Comparison of ENCODE assay signal across 12 mouse cellular contexts in the genomic region with DNA sequence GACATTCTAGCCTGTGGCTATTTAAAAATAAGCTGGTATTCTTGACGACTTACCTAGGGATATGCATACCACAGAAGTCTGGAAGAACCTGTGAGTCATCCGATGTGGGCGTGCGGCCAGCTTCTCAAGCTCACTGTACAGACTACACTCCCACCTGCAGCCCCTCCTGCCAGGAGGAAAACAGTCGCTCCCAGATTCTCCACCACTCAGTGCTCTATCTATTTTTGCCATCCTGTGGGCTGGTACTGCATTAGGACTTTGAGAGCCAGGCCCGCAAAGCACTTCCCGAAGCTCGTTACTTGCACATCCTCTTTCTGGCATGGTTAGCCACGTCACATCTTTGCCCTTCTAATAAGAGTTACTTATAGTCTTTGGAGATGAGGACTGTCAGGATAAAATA. TPM values are rescaled to one million over a fixed set of nuclear protein-coding genes. Genes with fewer than 3 reads are reported as not detected.
A peak's percentile ranks its signal among the peaks of the same experiment; 100 is the strongest.
DNase-seq lines count a peak whose midpoint lies in the region; ATAC-seq and TF ChIP-seq lines count a peak whose summit lies in the region.
"Had no signal": no experiment of that assay in that cellular context is flagged by ENCODE, and none has a peak within 500 bp of the region (broad histone marks: within the 10 kb centered on the region; RNA-seq: fewer than 3 reads in every experiment).

No protein-coding gene starts in this region.

- H3K4me2 ChIP-seq in midbrain, postnatal 0 days (ENCODE audit: low read depth, low read length, poor library complexity, severe bottlenecking), result no peak overlapping the region
- H3K4me2 ChIP-seq: stomach, embryonic 15.5 days had no signal

- H3K4me1 ChIP-seq in midbrain, postnatal 0 days (ENCODE audit: insufficient read depth, low read length), result no peaks in the 10 kb centered on the region
- H3K4me1 ChIP-seq in midbrain, embryonic 10.5 days, result no peaks in the 10 kb centered on the region
- no peaks in the 10 kb centered on the region for H3K4me1 ChIP-seq in heart, embryonic 10.5 days
- H3K4me1 ChIP-seq: stomach, embryonic 15.5 days had no signal

- TF ChIP-seq CTCF in midbrain, postnatal 0 days (IDR thresholded peaks at IDR 0.05), result no peak

- no peaks in the 10 kb centered on the region for H3K27me3 ChIP-seq in midbrain, postnatal 0 days (ENCODE audit: insufficient read depth, low read length)
- no peaks in the 10 kb centered on the region for H3K27me3 ChIP-seq in midbrain, embryonic 10.5 days (ENCODE audit: low read depth, poor library complexity, severe bottlenecking)
- no peaks in the 10 kb centered on the region for H3K27me3 ChIP-seq in heart, embryonic 10.5 days (ENCODE audit: insufficient read depth, poor library complexity, severe bottlenecking)
- H3K27me3 ChIP-seq: megakaryocyte, embryonic 14.5 days; stomach, embryonic 15.5 days had no signal

- no peak for ATAC-seq in midbrain, postnatal 0 days (ENCODE audit: low FRiP score)

- peaks cover 10% of the 10 kb centered on the region; the same call in 1 of the 2 replicates for H3K36me3 ChIP-seq in midbrain, postnatal 0 days (ENCODE audit: insufficient read depth, low read length)
- H3K36me3 ChIP-seq in midbrain, embryonic 10.5 days, result peaks cover 84% of the 10 kb centered on the region
- H3K36me3 ChIP-seq in heart, embryonic 10.5 days, result peaks cover 68% of the 10 kb centered on the region

- H3K9ac ChIP-seq in midbrain, postnatal 0 days (replicated peaks; ENCODE audit: low read length, poor library complexity, severe bottlenecking), result no peak overlapping the region
- H3K9ac ChIP-seq: stomach, embryonic 15.5 days had no signal

- H3K27ac ChIP-seq in midbrain, postnatal 0 days (ENCODE audit: low read depth, low read length), result no peak overlapping the region
- no peak overlapping the region for H3K27ac ChIP-seq in midbrain, embryonic 10.5 days (replicated peaks)
- no peak overlapping the region for H3K27ac ChIP-seq in heart, embryonic 10.5 days
- H3K27ac ChIP-seq: stomach, embryonic 15.5 days had no signal

- WGBS in midbrain, postnatal 0 days, result 81% methylated on average over 9 of the region's 9 CpGs
- WGBS in midbrain, embryonic 10.5 days, result 96% methylated on average over 9 of the region's 9 CpGs
- WGBS in heart, embryonic 10.5 days, result 79% methylated on average over 9 of the region's 9 CpGs

- no peaks in the 10 kb centered on the region for H3K9me3 ChIP-seq in midbrain, postnatal 0 days (ENCODE audit: low read length)
- H3K9me3 ChIP-seq in midbrain, embryonic 10.5 days (replicated peaks), result peaks cover 12% of the 10 kb centered on the region; the same call in 1 of the 2 replicates
- H3K9me3 ChIP-seq in heart, embryonic 10.5 days, result no peaks in the 10 kb centered on the region
- H3K9me3 ChIP-seq: megakaryocyte, embryonic 14.5 days; stomach, embryonic 15.5 days had no signal

- peak; percentile 19 for DNase-seq in midbrain, postnatal 0 days (ENCODE audit: low spot score)
- DNase-seq in midbrain, embryonic 10.5 days (ENCODE audit: low spot score), result no peak
- peak; percentile 47 for DNase-seq in cerebellum, adult 8-10 months
- peak; percentile 90 to 91 for DNase-seq in left cerebral cortex, adult 18-20 months (ENCODE audit: low spot score in 2 of 2)
- peak; percentile 92 for DNase-seq in right cerebral cortex, postnatal 14 days
- DNase-seq in spleen, adult 18-20 months, result no peak
- DNase-seq in kidney, postnatal 14 days, result no peak
- no peak for DNase-seq in heart, embryonic 10.5 days (ENCODE audit: low spot score)
- DNase-seq: kidney, adult 11 months had no signal

- no peak overlapping the region for H3K4me3 ChIP-seq in midbrain, postnatal 0 days (ENCODE audit: low read depth, low read length)
- no peak overlapping the region for H3K4me3 ChIP-seq in midbrain, embryonic 10.5 days
- no peak overlapping the region for H3K4me3 ChIP-seq in heart, embryonic 10.5 days
- H3K4me3 ChIP-seq: erythroblast, embryonic 14.5 days; megakaryocyte, embryonic 14.5 days; stomach, embryonic 15.5 days had no signal

RNA-seq across cellular contexts. Expression of a gene that starts 32.9 kb away (rescaled TPM):
- total RNA-seq in midbrain, postnatal 0 days (2014; rRNA removed), result 17.1 and 18.8 TPM in 2 replicates
- polyA plus RNA-seq in midbrain, postnatal 0 days (2015; fragmentation: Nextera tagmentation; extraction: Ambion mirVana), result 3.1 and 3.6 TPM in 2 replicates
- polyA plus RNA-seq in midbrain, embryonic 10.5 days (2016; fragmentation: Nextera tagmentation; extraction: Ambion mirVana), result 4.0 and 4.5 TPM in 2 replicates
- 10 to 100 TPM; 45.6 to 47.4 TPM for total RNA-seq in left cerebral cortex, adult 18-20 months (2021)
- 3.1 and 4.3 TPM in 2 replicates for polyA plus RNA-seq in heart, embryonic 10.5 days (2016; fragmentation: Nextera tagmentation; extraction: Ambion mirVana)

RNA-seq across cellular contexts. Expression of a gene that starts 58.6 kb away (rescaled TPM):
- total RNA-seq in midbrain, postnatal 0 days (2014; rRNA removed), result 1.7 TPM in 1 of 2 replicates, not detected in the other
- 0.21 and 0.23 TPM in 2 replicates for polyA plus RNA-seq in midbrain, postnatal 0 days (2015; fragmentation: Nextera tagmentation; extraction: Ambion mirVana)
- polyA plus RNA-seq in midbrain, embryonic 10.5 days (2016; fragmentation: Nextera tagmentation; extraction: Ambion mirVana), result 0.14 and 0.16 TPM in 2 replicates
- total RNA-seq in left cerebral cortex, adult 18-20 months (2021), result under 1 TPM in 1 of 2 experiments, not detected in 1; 0.37 TPM
- 0.65 TPM in 1 of 2 replicates, not detected in the other for polyA plus RNA-seq in heart, embryonic 10.5 days (2016; fragmentation: Nextera tagmentation; extraction: Ambion mirVana)
- polyA plus RNA-seq: erythroblast, embryonic 14.5 days had no signal

Comparison
In these comparisons a context has a peak if more than half of its experiments do, and no peak if none do; other contexts are left out.
1. DNase-seq: peak in midbrain, postnatal 0 days (single experiment), cerebellum, adult 8-10 months (single experiment), left cerebral cortex, adult 18-20 months (2 of 2) and right cerebral cortex, postnatal 14 days (single experiment); none in midbrain, embryonic 10.5 days (single experiment), spleen, adult 18-20 months (0 of 2), kidney, postnatal 14 days (single experiment) and heart, embryonic 10.5 days (single experiment).